Mouse (Mus musculus): ENCODE measurements around the gene Rere.

DNA sequence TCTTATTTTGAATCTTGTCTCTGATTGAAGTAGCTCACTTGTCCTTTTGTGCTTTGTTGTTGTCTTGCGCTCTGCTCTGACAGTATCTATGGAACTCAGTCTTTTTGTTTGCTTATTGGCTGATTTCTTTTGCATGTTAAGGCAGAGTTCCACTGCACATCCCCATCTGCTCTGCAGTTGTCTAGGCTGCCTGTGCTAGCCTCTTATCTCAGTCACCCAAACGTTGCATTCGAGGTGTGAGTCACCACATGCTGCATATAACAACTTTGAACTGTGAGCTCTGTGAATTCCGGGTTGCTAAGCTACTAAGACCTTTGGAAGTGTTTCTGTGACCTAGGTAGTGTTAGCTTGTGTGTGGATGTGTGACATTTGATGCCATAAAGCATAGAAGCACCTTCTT, 235.9 kb downstream of the Rere start:
- TF ChIP-seq CTCF (IDR thresholded peaks at IDR 0.05; ENCODE audit: insufficient read depth, low read length): no peak
- no peak for TF ChIP-seq POLR2A (IDR thresholded peaks at IDR 0.05; ENCODE audit: borderline replicate concordance, extremely low read depth, low read depth, low read length)
